Mouse (Mus musculus): ENCODE data around the gene Gm9573.

- no peak for TF ChIP-seq POLR2A (IDR thresholded peaks at IDR 0.05; ENCODE audit: borderline replicate concordance, control insufficient read depth, low read depth, low read length)
- TF ChIP-seq CTCF (IDR thresholded peaks at IDR 0.05; ENCODE audit: control insufficient read depth, insufficient read depth, low read length): no peak
Measured at GRCm38 (mm10) chr17:35588387-35588786, 38.0 kb downstream of the Gm9573 start.

Data from bone marrow, adult 2 months (tissue).